Mouse (Mus musculus) hindbrain, embryonic 15.5 days (tissue): ENCODE measurements at regions not wholly inside any gene's neighbourhood (a gene's known extent, or its start where the extent isn't known, plus 50 kb on each side); places are given as distances from the start of the nearest gene placed in this dataset.

ENCODE experiments used
- ATAC-seq: fragments of 200-750 bp; cut with Nextera tagmentation; 2 replicates; pipeline ENCODE4 v1.8.0; 2017; ENCODE audit warnings: low read depth, moderate number of reproducible peaks, moderate TSS enrichment; ENCODE audit not compliant: low FRiP score
- H3K27ac ChIP-seq: fragments of 300-500 bp; sonication (generic); replicated peaks from 2 replicates; pipeline ENCODE4 v1.5.1; 2015; ENCODE audit warnings: mild to moderate bottlenecking, inconsistent platforms
- H3K27me3 ChIP-seq: fragments of 300-500 bp; sonication (generic); 2 replicates; pipeline ENCODE4 v1.6.1; 2015; ENCODE audit warnings: control low read depth, inconsistent platforms
- H3K36me3 ChIP-seq: fragments of 300-500 bp; sonication (generic); 2 replicates; pipeline ENCODE4 v1.6.1; 2015; ENCODE audit warnings: control low read depth, inconsistent platforms
- H3K4me1 ChIP-seq: fragments of 300-500 bp; sonication (generic); replicated peaks from 2 replicates; pipeline ENCODE4 v1.6.1; 2015; ENCODE audit warnings: control low read depth, inconsistent platforms
- H3K4me2 ChIP-seq: fragments of 300-500 bp; sonication (generic); 2 replicates; pipeline ENCODE4 v1.6.1; 2015; ENCODE audit warnings: moderate library complexity, mild to moderate bottlenecking, inconsistent platforms
- H3K4me3 ChIP-seq: fragments of 300-500 bp; sonication (generic); 2 replicates; pipeline ENCODE4 v1.5.1; 2015; ENCODE audit warnings: mild to moderate bottlenecking, inconsistent platforms
- H3K9ac ChIP-seq: fragments of 300-500 bp; sonication (generic); 2 replicates; pipeline ENCODE4 v1.6.1; 2015; ENCODE audit warnings: inconsistent platforms
- H3K9me3 ChIP-seq: fragments of 300-500 bp; sonication (generic); 2 replicates; pipeline ENCODE4 v1.6.1; 2016; ENCODE audit warnings: control low read depth, inconsistent platforms
- WGBS: fragments of 180-500 bp; shearing (Covaris S2); methylation state at CpG from one replicate; pipeline ENCODE4 v1.1.7; 2015; 5-methylcytosine and 5-hydroxymethylcytosine counted together

DNA sequence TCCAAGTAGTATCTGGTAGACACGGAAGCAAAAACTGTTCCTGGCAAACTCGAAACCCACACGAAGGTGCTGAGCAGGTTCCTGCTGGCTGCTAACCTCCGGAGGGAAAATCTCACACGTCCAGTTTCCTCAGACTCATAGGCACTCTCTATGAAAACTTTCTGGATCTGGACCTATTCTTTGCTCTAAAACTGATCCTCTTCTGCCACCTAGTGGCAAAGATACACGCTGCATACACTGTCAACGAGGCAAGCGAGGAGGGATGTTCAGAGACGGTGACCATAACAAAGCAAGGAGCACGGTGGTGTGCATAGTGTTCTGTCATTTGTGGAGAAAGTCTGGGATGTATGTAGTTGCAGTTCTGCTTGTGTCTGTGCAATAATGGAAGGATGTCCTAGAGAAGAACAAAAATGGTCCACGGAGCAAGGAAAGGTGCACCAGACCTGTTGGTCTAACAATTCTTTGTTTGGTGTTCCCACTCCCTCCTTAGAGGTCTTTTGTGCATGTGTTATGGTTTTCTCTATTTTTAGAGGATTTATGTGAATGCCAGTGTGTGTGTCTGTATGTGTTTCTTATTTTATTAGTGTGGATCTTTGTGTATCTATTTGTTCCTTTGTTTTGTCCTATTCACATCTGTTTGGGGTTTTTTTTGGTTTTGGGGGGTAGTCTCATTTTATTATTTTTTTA, 57.0 kb upstream of the Siglech start:
- ATAC-seq: peak; percentile 95
- no peaks in the 10 kb centered on the region for H3K9me3 ChIP-seq
- H3K4me1 ChIP-seq: no peaks in the 10 kb centered on the region
- H3K36me3 ChIP-seq: no peaks in the 10 kb centered on the region
- H3K9ac ChIP-seq: 0 out of 2 replicates have a peak overlapping the region, but pooled peaks have one; percentile 36
- H3K27me3 ChIP-seq: no peaks in the 10 kb centered on the region
- no peak overlapping the region for H3K27ac ChIP-seq
- H3K4me2 ChIP-seq: peak overlapping the region; percentile 41
- H3K4me3 ChIP-seq: peak overlapping the region; percentile 18
- WGBS: 9% methylated on average over 11 of the region's 11 CpGs
